Mouse (Mus musculus) lung, adult 2 months (tissue): ENCODE data around the gene Pax5. TPM values are rescaled to one million over a fixed set of nuclear protein-coding genes. Genes with fewer than 3 reads are reported as not detected.

ENCODE experiments used
- DNase-seq: peaks from one replicate; pipeline ENCODE4 v3.0.0; 2022
- H3K4me1 ChIP-seq: fragments of 200-500 bp; 2 replicates; pipeline ENCODE4 v1.6.1; 2011; ENCODE audit warnings: low read length; ENCODE audit not compliant: control insufficient read depth, insufficient read depth
- H3K4me3 ChIP-seq: fragments of 200-500 bp; replicated peaks from 2 replicates; pipeline ENCODE3; 2011; ENCODE audit warnings: low read depth, mild to moderate bottlenecking, control low read depth, low read length; ENCODE audit errors: extremely low read depth
- CTCF ChIP-seq: fragments of 200-500 bp; IDR thresholded peaks from 2 replicates; pipeline ENCODE4 v1.5.1; 2011; ENCODE audit warnings: mild to moderate bottlenecking, low read length, control low read depth; ENCODE audit not compliant: insufficient read depth
- POLR2A ChIP-seq: fragments of 200-500 bp; IDR thresholded peaks from 2 replicates; pipeline ENCODE4 v1.6.1; 2011; ENCODE audit warnings: low read depth, mild to moderate bottlenecking, control low read depth, low read length, borderline replicate concordance; ENCODE audit errors: extremely low read depth
- WGBS: fragments of 180-500 bp; shearing (Covaris S2); methylation state at CpG from one replicate; pipeline ENCODE4 v1.1.7; 2018; 5-methylcytosine and 5-hydroxymethylcytosine counted together
- polyA plus RNA-seq: library from polyadenylated mRNA; depleted of rRNA; stranded (reverse); fragments of >200 nt; gene quantifications from 2 replicates; pipeline ENCODE4 v1.2.3, GENCODE M21; 2012

The Pax5 gene
- polyA plus RNA-seq, 1 experiment, result 6.1 TPM

- Histone ChIP-seq H3K4me3 (no peak overlapping the region), H3K4me1 (no peaks in the 10 kb centered on the region; the same call in 1 of the 2 replicates)
- DNase-seq, result no peak
- no peak for TF ChIP-seq POLR2A
- WGBS, result 12% methylated on average over 3 of the region's 3 CpGs
Observed at GRCm38 (mm10) chr4:44715621-44716160, 5.4 kb upstream of the Pax5 start.

- H3K4me3 ChIP-seq, result no peak overlapping the region
- no peak for TF ChIP-seq CTCF
- 4% methylated on average over 27 of the region's 27 CpGs for WGBS
- no peaks in the 10 kb centered on the region; the same call in 1 of the 2 replicates for H3K4me1 ChIP-seq
- DNase-seq, result no peak
Observed at GRCm38 (mm10) chr4:44714111-44714621, 3.9 kb upstream of the Pax5 start.

- no peaks in the 10 kb centered on the region; the same call in 1 of the 2 replicates for H3K4me1 ChIP-seq
- DNase-seq, result no peak
- TF ChIP-seq POLR2A (no peak), CTCF (no peak)
- no peak overlapping the region for H3K4me3 ChIP-seq
- 3% methylated on average over 19 of the region's 19 CpGs for WGBS
Observed at GRCm38 (mm10) chr4:44713554-44714051, 3.3 kb upstream of the Pax5 start.

- no peak overlapping the region for H3K4me3 ChIP-seq
Observed at GRCm38 (mm10) chr4:44712786-44713553, 2.7 kb upstream of the Pax5 start.

GRCm38 (mm10) chr4:44712051-44712700 lies 1.9 kb upstream of the Pax5 start:
- Histone ChIP-seq H3K4me3 (no peak overlapping the region), H3K4me1 (no peaks in the 10 kb centered on the region; the same call in 1 of the 2 replicates)
- peak; percentile 3 for DNase-seq
- WGBS, result 1% methylated on average over 25 of the region's 25 CpGs
- no peak for TF ChIP-seq CTCF
- no peak for TF ChIP-seq POLR2A

More at GRCm38 (mm10) chr4:44712786-44713553, 2.7 kb upstream of the Pax5 start:
- TF ChIP-seq POLR2A (no peak), CTCF (no peak)
- WGBS, result 3% methylated on average over 50 of the region's 50 CpGs
- DNase-seq, result peak; percentile 6
- H3K4me1 ChIP-seq, result no peaks in the 10 kb centered on the region; the same call in 1 of the 2 replicates

GRCm38 (mm10) chr4:44711136-44711900 lies 1.0 kb upstream of the Pax5 start:
- Histone ChIP-seq H3K4me3 (no peak overlapping the region), H3K4me1 (no peaks in the 10 kb centered on the region; the same call in 1 of the 2 replicates)
- no peak for DNase-seq
- 5% methylated on average over 25 of the region's 25 CpGs for WGBS
- TF ChIP-seq POLR2A (no peak), CTCF (no peak)

- TF ChIP-seq CTCF (no peak), POLR2A (no peak)
- no peak for DNase-seq
- WGBS, result 4% methylated on average over 30 of the region's 30 CpGs
- H3K4me3 ChIP-seq, result no peak overlapping the region
- H3K4me1 ChIP-seq, result no peaks in the 10 kb centered on the region; the same call in 1 of the 2 replicates
Observed at GRCm38 (mm10) chr4:44710701-44711097, 412 bp upstream of the Pax5 start.

GRCm38 (mm10) chr4:44709091-44709695 lies 1.1 kb downstream of the Pax5 start:
- TF ChIP-seq CTCF (no peak), POLR2A (no peak)
- H3K4me1 ChIP-seq, result no peaks in the 10 kb centered on the region; the same call in 1 of the 2 replicates
- no peak for DNase-seq
- H3K4me3 ChIP-seq, result no peak overlapping the region
